Mouse (Mus musculus): ENCODE results near the gene Trim10.

- TF ChIP-seq CTCF (IDR thresholded peaks at IDR 0.05; ENCODE audit: low read depth, low read length) (no peak), POLR2A (IDR thresholded peaks at IDR 0.05; ENCODE audit: borderline replicate concordance, low read depth, low read length) (no peak)
Observed at GRCm38 (mm10) chr17:36856236-36856635, 13.1 kb upstream of the Trim10 start.

Data from bone marrow macrophage, adult 2 months (primary cell).